Mouse (Mus musculus) liver, adult 2 months (tissue): ENCODE results near the gene Hmgb2. TPM values are rescaled to one million over a fixed set of nuclear protein-coding genes. Genes with fewer than 3 reads are reported as not detected.
A peak's percentile ranks its signal among the peaks of the same experiment; 100 is the strongest.

ENCODE experiments used
- DNase-seq: peaks from one replicate; pipeline ENCODE4 v3.0.0-alpha.2; 2011; ENCODE audit warnings: low read depth, low spot score; ENCODE audit errors: extremely low read depth
- H3K27ac ChIP-seq: fragments of 200-500 bp; replicated peaks from 2 replicates; pipeline ENCODE4 v1.5.1; 2012; ENCODE audit warnings: low read depth, mild to moderate bottlenecking, control low read depth, inconsistent platforms, low read length; ENCODE audit not compliant: insufficient read depth
- H3K27me3 ChIP-seq: fragments of 200-500 bp; 2 replicates; pipeline ENCODE4 v1.6.1; 2012; ENCODE audit warnings: mild to moderate bottlenecking, moderate library complexity, low read length, inconsistent platforms; ENCODE audit not compliant: control insufficient read depth, insufficient read depth
- H3K36me3 ChIP-seq: fragments of 200-500 bp; 2 replicates; pipeline ENCODE4 v1.6.1; 2012; ENCODE audit warnings: low read length, inconsistent platforms; ENCODE audit not compliant: control insufficient read depth, insufficient read depth
- H3K4me1 ChIP-seq: fragments of 200-500 bp; 2 replicates; pipeline ENCODE4 v1.6.1; 2011; ENCODE audit warnings: low read length; ENCODE audit not compliant: control insufficient read depth, insufficient read depth
- H3K4me3 ChIP-seq: fragments of 200-500 bp; 2 replicates; pipeline ENCODE4 v1.5.1; 2011; ENCODE audit warnings: low read depth, mild to moderate bottlenecking, control low read depth, low read length, moderate library complexity; ENCODE audit not compliant: insufficient read depth
- H3K79me2 ChIP-seq: fragments of 200-500 bp; 2 replicates; pipeline ENCODE4 v1.6.1; 2012; ENCODE audit warnings: inconsistent platforms, mild to moderate bottlenecking, low read length, moderate library complexity; ENCODE audit not compliant: control insufficient read depth, insufficient read depth
- H3K9ac ChIP-seq: fragments of 200-500 bp; 2 replicates; pipeline ENCODE4 v1.6.1; 2012; ENCODE audit warnings: low read depth, mild to moderate bottlenecking, control low read depth, inconsistent platforms, low read length
- CTCF ChIP-seq: fragments of 200-500 bp; IDR thresholded peaks from 2 replicates; pipeline ENCODE4 v1.5.1; 2011; ENCODE audit warnings: low read depth, low read length, control low read depth
- POLR2A ChIP-seq: fragments of 200-500 bp; IDR thresholded peaks from 2 replicates; pipeline ENCODE4 v1.6.1; 2011; ENCODE audit warnings: low read length, control low read depth; ENCODE audit not compliant: insufficient read depth; ENCODE audit errors: extremely low read depth
- WGBS: fragments of 180-500 bp; shearing (Covaris S2); methylation state at CpG from one replicate; pipeline ENCODE4 v1.1.7; 2018; 5-methylcytosine and 5-hydroxymethylcytosine counted together
- polyA plus RNA-seq: library from polyadenylated mRNA; depleted of rRNA; stranded (reverse); fragments of >200 nt; gene quantifications from 2 replicates; pipeline ENCODE4 v1.2.3, GENCODE M21; 2012; rRNA removed
- total RNA-seq: library from RNA; depleted of rRNA; stranded (reverse); fragments of >200 nt; gene quantifications from 2 replicates; pipeline ENCODE4 v1.2.3, GENCODE M21; 2014; rRNA removed

Hmgb2 gene
- 2.6 and 3.1 TPM in 2 replicates for total RNA-seq
- 0.52 and 0.65 TPM in 2 replicates for polyA plus RNA-seq

- WGBS: under 1% methylated on average over 63 of the region's 63 CpGs
- Histone ChIP-seq H3K4me3 (peak within 1 kb of the TSS; percentile 89), H3K79me2 (no peaks in the 10 kb centered on the region), H3K4me1 (no peaks in the 10 kb centered on the region; the same call in 1 of the 2 replicates), H3K27ac (peak within 1 kb of the TSS; percentile 92), H3K36me3 (peaks cover 5% of the 10 kb centered on the region), H3K27me3 (no peaks in the 10 kb centered on the region), H3K9ac (peak within 1 kb of the TSS; percentile 96)
- no peak for TF ChIP-seq CTCF
- peak; percentile 79 for TF ChIP-seq POLR2A
- DNase-seq: peak; percentile 96
These were observed at the start of gene Hmgb2 for GRCm38 (mm10) chr8:57511316-57512118. Hmgb2 (plus strand) TSS chr8:57511907.

DNA sequence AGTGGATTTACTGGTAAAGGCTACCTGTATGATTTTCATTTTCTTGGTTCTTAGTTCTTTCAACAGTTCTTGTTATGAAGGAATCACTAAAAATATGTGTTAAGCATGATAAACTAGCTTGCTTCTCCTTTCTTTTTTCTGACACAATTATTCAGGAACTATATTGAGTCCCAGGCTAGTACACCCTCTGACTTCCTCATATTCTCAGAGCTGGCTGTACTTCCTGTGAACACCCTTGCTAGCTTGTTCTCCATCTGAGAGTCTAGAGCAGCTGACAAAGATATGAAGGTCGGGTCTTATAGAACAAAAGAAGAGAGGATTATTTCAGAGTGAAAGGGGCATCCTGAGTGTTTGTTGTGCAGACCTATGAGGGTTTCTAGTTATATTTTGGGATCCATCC, 48.9 kb upstream of the Hmgb2 start:
- Histone ChIP-seq H3K36me3 (no peaks in the 10 kb centered on the region), H3K4me3 (no peak overlapping the region), H3K27ac (no peak overlapping the region), H3K79me2 (no peaks in the 10 kb centered on the region), H3K9ac (no peak overlapping the region), H3K27me3 (no peaks in the 10 kb centered on the region), H3K4me1 (no peaks in the 10 kb centered on the region)
- TF ChIP-seq POLR2A (no peak), CTCF (no peak)
- WGBS: 40% methylated on average over 1 of the region's 1 CpGs
- peak; percentile 28 for DNase-seq

DNA sequence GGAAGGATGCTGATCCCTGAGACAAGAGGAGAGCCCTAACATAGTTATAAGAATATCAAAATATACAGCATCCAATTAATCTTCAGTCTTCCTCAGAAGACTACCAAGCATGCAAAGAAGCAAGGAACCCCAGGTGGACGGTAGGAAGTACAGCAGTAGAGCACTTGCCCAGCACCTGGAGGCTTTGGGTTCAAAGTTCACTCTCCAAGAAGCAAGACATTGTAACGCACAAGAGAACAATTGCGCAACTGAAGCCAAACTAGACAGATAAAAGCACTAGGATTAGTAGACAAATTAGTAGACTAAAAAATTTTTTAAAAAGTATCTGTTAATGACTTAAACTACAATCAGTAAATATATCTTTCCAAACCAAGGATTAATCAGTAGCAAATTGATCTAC, 48.0 kb upstream of the Hmgb2 start:
- WGBS: 62% methylated on average over 3 of the region's 3 CpGs
- DNase-seq: no peak

DNA sequence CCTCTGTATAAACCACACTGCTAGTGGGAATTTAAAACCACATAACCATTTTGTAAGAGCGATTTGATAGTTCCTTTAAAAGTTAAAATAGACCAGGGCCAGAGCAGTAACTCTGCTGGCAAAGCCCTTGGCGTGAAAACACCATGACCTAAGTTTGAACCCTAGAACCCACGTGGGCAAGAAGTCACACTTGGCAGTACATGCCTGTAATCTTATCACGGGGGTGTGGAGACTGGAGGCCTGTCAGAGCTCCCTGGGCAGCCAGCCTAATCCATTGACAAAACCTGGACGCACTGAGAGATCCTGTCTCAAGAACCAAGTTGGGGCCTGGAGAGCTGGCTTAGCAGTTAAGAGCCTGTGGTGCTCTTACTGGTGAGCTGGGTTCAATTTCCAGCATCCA, 43.1 kb upstream of the Hmgb2 start:
- Histone ChIP-seq H3K27me3 (no peaks in the 10 kb centered on the region), H3K4me1 (no peaks in the 10 kb centered on the region), H3K27ac (no peak overlapping the region), H3K4me3 (no peak overlapping the region), H3K36me3 (no peaks in the 10 kb centered on the region), H3K9ac (no peak overlapping the region), H3K79me2 (no peaks in the 10 kb centered on the region)
- WGBS: 4% methylated on average over 5 of the region's 5 CpGs
- DNase-seq: peak; percentile 78
- TF ChIP-seq POLR2A: no peak
- no peak for TF ChIP-seq CTCF

More for the DNA sequence above, 48.0 kb upstream of the Hmgb2 start:
- TF ChIP-seq CTCF (no peak), POLR2A (no peak)
- H3K27ac ChIP-seq: no peak overlapping the region
- no peaks in the 10 kb centered on the region for H3K27me3 ChIP-seq
- no peak overlapping the region for H3K9ac ChIP-seq
- H3K4me1 ChIP-seq: no peaks in the 10 kb centered on the region
- H3K4me3 ChIP-seq: no peak overlapping the region
- no peaks in the 10 kb centered on the region for H3K36me3 ChIP-seq
- no peaks in the 10 kb centered on the region for H3K79me2 ChIP-seq

DNA sequence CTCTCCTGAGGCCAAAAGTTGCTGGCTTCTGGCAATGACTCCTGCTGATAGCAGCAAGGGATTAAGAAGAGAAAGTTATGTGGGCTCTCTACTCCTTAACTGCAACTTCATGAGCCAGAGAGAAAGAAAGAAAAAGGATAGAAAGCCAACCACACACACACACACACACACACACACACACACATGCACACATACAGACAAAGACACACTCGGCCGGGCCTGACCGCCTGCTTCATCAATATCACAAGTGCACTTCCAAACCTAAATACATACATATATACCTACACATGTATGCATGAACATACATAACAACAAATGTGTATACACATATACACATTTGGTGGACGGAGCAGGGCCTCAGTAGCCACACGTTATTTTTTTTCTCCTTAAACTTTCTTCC, 40.8 kb upstream of the Hmgb2 start:
- no peaks in the 10 kb centered on the region for H3K36me3 ChIP-seq
- no peak for DNase-seq
- 98% methylated on average over 5 of the region's 5 CpGs for WGBS
- no peaks in the 10 kb centered on the region for H3K79me2 ChIP-seq
- H3K4me3 ChIP-seq: no peak overlapping the region
- no peak overlapping the region for H3K9ac ChIP-seq
- H3K27me3 ChIP-seq: no peaks in the 10 kb centered on the region
- no peak for TF ChIP-seq CTCF
- no peak for TF ChIP-seq POLR2A
- no peaks in the 10 kb centered on the region for H3K4me1 ChIP-seq
- no peak overlapping the region for H3K27ac ChIP-seq

- Histone ChIP-seq H3K27me3 (no peaks in the 10 kb centered on the region), H3K4me3 (no peak overlapping the region), H3K4me1 (no peaks in the 10 kb centered on the region), H3K9ac (no peak overlapping the region), H3K79me2 (no peaks in the 10 kb centered on the region), H3K36me3 (no peaks in the 10 kb centered on the region), H3K27ac (no peak overlapping the region)
- WGBS: 74% methylated on average over 6 of the region's 6 CpGs
- TF ChIP-seq POLR2A (no peak), CTCF (no peak)
- DNase-seq: no peak
These were observed 38.0 kb upstream of the Hmgb2 start for GRCm38 (mm10) chr8:57473751-57474150.
